Mouse (Mus musculus): ENCODE data around the gene Agfg1.

GRCm38 (mm10) chr1:82860391-82860790 lies 21.1 kb downstream of the Agfg1 start:
- TF ChIP-seq CTCF (IDR thresholded peaks at IDR 0.05; ENCODE audit: control insufficient read depth, insufficient read depth, insufficient read length) (no peak), MYOG (IDR thresholded peaks at IDR 0.05; ENCODE audit: control insufficient read depth, extremely low read depth, insufficient read length) (no peak), USF1 (IDR thresholded peaks at IDR 0.05; ENCODE audit: low read depth) (no peak), MAX (IDR thresholded peaks at IDR 0.05) (no peak), MYOD1 (IDR thresholded peaks at IDR 0.05; ENCODE audit: control insufficient read depth, insufficient read length, low read depth) (no peak), CEBPB (IDR thresholded peaks at IDR 0.05; ENCODE audit: low read depth) (no peak), FOSL1 (IDR thresholded peaks at IDR 0.05; ENCODE audit: insufficient read depth, low read length, poor library complexity, severe bottlenecking) (no peak)
